Mouse (Mus musculus) brain, adult 10 weeks (tissue): ENCODE results near the gene Ppp1r16b. TPM values are rescaled to one million over a fixed set of nuclear protein-coding genes. Genes with fewer than 3 reads are reported as not detected.

Experiments
- polyA plus RNA-seq: library from polyadenylated mRNA; stranded (reverse); fragments of 350-450 nt; fragmentation: Illumina TruSeq; extraction: RNeasy Lipid Tissue Mini Kit (QIAGEN cat#74804); gene quantifications from one replicate; pipeline ENCODE4 v1.2.3, GENCODE M21; 2015; ENCODE audit warnings: low read depth, low replicate concordance

The Ppp1r16b gene
- 62.1 TPM for polyA plus RNA-seq

DNA sequence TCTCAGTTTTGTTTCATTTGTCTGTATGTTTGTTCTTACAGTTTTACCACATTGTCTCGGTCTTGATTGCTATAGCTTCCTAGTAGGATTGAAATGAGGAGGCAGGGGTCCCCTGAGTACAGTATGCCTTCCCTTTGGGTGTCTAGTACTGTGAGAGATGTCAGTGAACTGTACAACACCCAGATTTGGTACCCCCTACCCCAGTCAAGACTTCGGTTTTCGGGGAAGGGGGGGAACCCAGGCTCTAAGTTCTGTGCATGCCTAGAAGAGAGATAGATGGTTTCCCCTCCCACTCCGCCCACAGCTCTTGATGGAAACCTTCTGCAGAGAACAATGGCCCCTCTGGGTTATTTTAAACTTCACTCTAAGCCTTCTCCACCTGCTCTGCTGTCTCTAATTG is at the start of gene Ppp1r16b:
TSS of gene Ppp1r16b (plus strand) at position 301 of the 400 bp plus-strand sequence.

DNA sequence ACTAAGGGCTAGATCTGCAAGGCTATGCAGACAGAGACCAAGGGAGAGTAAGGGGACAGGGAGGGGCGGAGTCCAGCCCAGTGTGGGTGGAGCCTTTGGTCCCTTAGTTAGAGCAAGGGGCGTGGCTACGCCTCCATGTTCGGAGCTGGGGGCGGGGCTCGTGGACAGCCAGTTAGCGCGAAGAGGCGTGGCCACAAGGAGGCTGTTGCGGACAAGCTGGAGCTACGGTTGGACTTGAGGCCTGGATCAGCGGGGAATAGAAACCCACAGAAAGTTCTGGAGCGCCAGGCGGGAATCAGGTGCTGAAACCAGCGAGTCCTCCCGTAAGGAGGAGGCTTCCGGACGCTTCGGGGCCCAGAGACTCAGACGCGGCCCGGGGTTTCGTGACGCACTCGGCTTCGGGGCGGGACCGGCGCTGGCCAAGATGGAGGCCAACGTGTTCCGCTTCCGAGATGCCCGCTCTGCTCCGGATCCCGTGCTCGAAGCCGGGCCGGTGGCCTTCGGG is 40.4 kb upstream of the Ppp1r16b start, which contains the start of gene Actr5:
TSS of gene Actr5 (plus strand) at position 171 of the 505 bp plus-strand sequence.

DNA sequence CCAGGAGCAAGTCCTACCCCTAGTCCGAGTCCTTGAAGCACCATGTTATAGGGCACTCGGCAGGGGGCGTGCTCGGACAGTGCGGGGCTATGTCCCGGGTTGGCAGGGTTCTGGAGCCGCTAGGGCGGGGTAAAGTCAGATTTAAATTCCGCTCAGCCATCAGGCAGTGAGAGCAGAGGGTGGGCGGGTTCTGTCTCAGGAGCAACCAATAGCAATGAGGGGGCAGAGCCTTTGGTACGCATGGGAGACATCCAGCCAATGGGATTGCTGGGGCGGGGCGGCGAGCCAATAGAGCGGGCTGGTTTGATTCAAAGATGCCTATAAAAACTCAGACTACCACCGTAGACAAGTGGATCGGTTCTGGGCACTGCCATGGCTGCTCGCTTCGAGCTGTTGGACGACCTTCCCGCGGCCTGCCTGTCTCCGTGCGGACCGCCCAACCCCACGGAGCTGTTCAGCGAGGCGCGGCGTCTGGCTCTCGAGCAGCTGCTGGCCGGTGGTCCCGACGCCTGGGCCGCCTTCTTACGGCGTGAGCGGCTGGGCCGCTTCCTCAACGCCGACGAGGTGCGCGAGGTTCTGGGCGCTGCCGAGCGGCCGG is 102.6 kb downstream of the Ppp1r16b start, which contains the start of gene Fam83d:
TSS of gene Fam83d (plus strand) at position 352 of the 598 bp plus-strand sequence.

DNA sequence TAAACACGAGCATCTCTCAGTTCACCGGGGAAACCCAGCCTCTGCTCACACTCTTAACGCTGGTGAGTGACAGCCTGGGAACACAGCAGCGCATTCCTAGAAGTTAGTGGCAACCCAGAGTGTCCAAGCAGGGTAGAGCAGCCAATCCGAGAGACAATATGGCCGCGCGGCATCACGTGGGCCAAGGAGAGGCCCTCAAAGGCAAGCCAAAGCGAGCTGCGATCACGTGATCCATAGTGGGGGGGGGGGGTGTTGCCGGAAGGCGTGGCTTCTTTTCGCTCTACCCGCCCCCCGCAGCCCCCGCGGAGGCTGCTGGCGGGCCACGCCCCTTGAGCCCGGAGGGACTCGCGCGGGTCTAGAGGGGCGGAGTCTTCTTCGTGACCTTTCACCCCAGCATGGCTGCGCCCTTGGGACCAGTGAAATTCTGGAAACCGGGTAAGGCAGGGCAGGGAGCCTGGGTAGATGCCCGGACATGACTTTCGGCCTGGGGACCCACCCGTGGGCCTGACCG is 129.4 kb downstream of the Ppp1r16b start, which contains the start of gene Dhx35:
TSS of gene Dhx35 (plus strand) at position 314 of the 511 bp plus-strand sequence.

Other genes with a start within 250 kb of the Ppp1r16b start
- gene Adig, start 162.8 kb upstream of the Ppp1r16b start, polyA plus RNA-seq, result not detected
- gene Arhgap40, start 152.6 kb upstream of the Ppp1r16b start, polyA plus RNA-seq, result 0.91 TPM
- 86.9 TPM for gene Slc32a1, start 54.6 kb upstream of the Ppp1r16b start, polyA plus RNA-seq
- 7.5 TPM for gene Actr5, start 40.5 kb upstream of the Ppp1r16b start, polyA plus RNA-seq
- gene Fam83d, start 102.7 kb downstream of the Ppp1r16b start, polyA plus RNA-seq, result 1.6 TPM
- gene Dhx35, start 129.4 kb downstream of the Ppp1r16b start, polyA plus RNA-seq, result 14.2 TPM